Mouse (Mus musculus) gastrocnemius, adult 2 months (tissue): Measurements from ENCODE around the gene Vmp1. TPM values are rescaled to one million over a fixed set of nuclear protein-coding genes. Genes with fewer than 3 reads are reported as not detected.

Source experiments
- DNase-seq: peaks from one replicate; pipeline ENCODE4 v3.0.0; 2022
- H3K27ac ChIP-seq: fragments of 200-600 bp; 2 replicates; pipeline ENCODE4 v1.8.1; 2022; ENCODE audit warnings: mild to moderate bottlenecking
- H3K4me3 ChIP-seq: fragments of 200-600 bp; 2 replicates; pipeline ENCODE4 v1.8.1; 2022; ENCODE audit warnings: mild to moderate bottlenecking, moderate library complexity
- CTCF ChIP-seq: fragments of 200-600 bp; IDR thresholded peaks from 2 replicates; pipeline ENCODE4 v1.8.1; 2022; ENCODE audit warnings: antibody characterized with exemption, mild to moderate bottlenecking, moderate library complexity
- intact Hi-C: fragments of 180-260 bp; cut with DNase I; formaldehyde crosslinking; loops from one replicate; pipeline ENCODE4 v1.15.1; 2025
- microRNA-seq: library from miRNA; unstranded; fragments of <30 nt; microRNA quantifications from one replicate; pipeline ENCODE4 v1.2.0, GENCODE M21; 2021
- total RNA-seq, 2 experiments: library from RNA; stranded (reverse); gene quantifications; 2 replicates each; pipeline ENCODE4 v1.2.3; 2021

Gene Vmp1
- total RNA-seq, 2 experiments from 2014 or later = 84.0 to 115 TPM

GRCm38 (mm10) chr11:86542851-86543250 is 140.8 kb downstream of the Vmp1 start:
- DNase-seq = no peak
- no peak for TF ChIP-seq CTCF
- Histone ChIP-seq H3K4me3 (peak overlapping the region; percentile 96), H3K27ac (peak overlapping the region; percentile 94; the same call in 1 of the 2 replicates)
- intact Hi-C loops = no loop called here

GRCm38 (mm10) chr11:86540476-86540845 is 143.2 kb downstream of the Vmp1 start:
- intact Hi-C loops = no loop called here
- no peak for DNase-seq
- Histone ChIP-seq H3K4me3 (no peak overlapping the region), H3K27ac (no peak overlapping the region)
- TF ChIP-seq CTCF = no peak

GRCm38 (mm10) chr11:86539716-86540475 is 143.7 kb downstream of the Vmp1 start:
- intact Hi-C loops = no loop called here
- no peak overlapping the region for H3K4me3 ChIP-seq
- TF ChIP-seq CTCF = no peak
- H3K27ac ChIP-seq = no peak overlapping the region
- DNase-seq = no peak

GRCm38 (mm10) chr11:86538786-86539185 is 144.8 kb downstream of the Vmp1 start:
- H3K27ac ChIP-seq = no peak overlapping the region
- no peak for TF ChIP-seq CTCF
- DNase-seq = no peak
- no peak overlapping the region for H3K4me3 ChIP-seq
- intact Hi-C loops = no loop called here

GRCm38 (mm10) chr11:86534201-86534910 is 149.3 kb downstream of the Vmp1 start:
- H3K4me3 ChIP-seq = no peak overlapping the region
- DNase-seq = no peak
- 0 out of 2 replicates have a peak overlapping the region, but pooled peaks have one; percentile 29 for H3K27ac ChIP-seq
- no peak for TF ChIP-seq CTCF
- intact Hi-C loops = no loop called here

Small RNAs within 50 kb of the gene (microRNA-seq; reads per million reads assigned to microRNA genes)
- 50,209 reads per million, percentile 98 among the genes with 10 or more reads in this experiment for gene Mir21a

Other genes starting within 250 kb of the Vmp1 start
- gene Rnft1, start 199.2 kb downstream of the Vmp1 start, total RNA-seq = 10 to 100 TPM; 42.1 to 45.2 TPM
- gene Rps6kb1, start 139.0 kb downstream of the Vmp1 start, total RNA-seq = 10 to 100 TPM; 21.1 to 22.3 TPM
- 1 to 10 TPM; 6.9 to 8.5 TPM for gene Tubd1, start 138.8 kb downstream of the Vmp1 start, total RNA-seq
- 1 to 10 TPM; 6.0 to 7.9 TPM for gene Ptrh2, start 149 bp upstream of the Vmp1 start, total RNA-seq
- 100 to 1,000 TPM; 134 to 136 TPM for gene Cltc, start 73.7 kb upstream of the Vmp1 start, total RNA-seq
- gene Dhx40, start 123.9 kb upstream of the Vmp1 start, total RNA-seq = 10 to 100 TPM in 1 of 2 experiments, 1 to 10 TPM in 1; 9.8 to 11.1 TPM